Mouse (Mus musculus): ENCODE measurements at regions not wholly inside any gene's neighbourhood (a gene's known extent, or its start where the extent isn't known, plus 50 kb on each side); places are given as distances from the start of the nearest gene placed in this dataset.

DNA sequence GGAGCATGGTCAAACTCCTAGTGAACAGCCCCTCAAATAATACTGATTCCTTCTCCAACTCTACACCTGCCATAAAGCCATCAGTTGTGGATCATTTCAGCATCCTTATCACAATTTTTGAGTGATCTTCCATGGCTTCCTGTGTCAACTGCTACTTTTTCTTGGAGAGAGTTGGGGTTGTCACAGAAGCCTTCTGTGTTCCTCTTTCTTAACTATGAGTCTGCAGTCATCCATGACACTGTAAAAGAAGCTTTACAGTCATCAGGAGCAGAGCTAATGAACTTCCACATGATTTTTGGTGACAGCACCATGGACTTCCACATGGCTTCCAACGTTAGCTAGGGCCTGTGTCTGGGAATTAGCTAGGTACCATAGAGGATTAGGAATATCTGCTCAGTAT, 208.1 kb downstream of the Calcrl start:
- no peak for TF ChIP-seq POLR2A (IDR thresholded peaks at IDR 0.05; ENCODE audit: low read depth, low read length)
- no peak for TF ChIP-seq CTCF (IDR thresholded peaks at IDR 0.05; ENCODE audit: borderline replicate concordance, insufficient read depth, low read length)
